Mouse (Mus musculus) heart, adult 2 months (tissue): ENCODE results near the gene Psmd12. TPM values are rescaled to one million over a fixed set of nuclear protein-coding genes. Genes with fewer than 3 reads are reported as not detected.

Source experiments
- DNase-seq, 2 experiments: peaks; one replicate each; pipeline ENCODE4 v3.0.0; 2021
- H3K27ac ChIP-seq: fragments of 200-600 bp; 2 replicates; pipeline ENCODE4 v1.8.1; 2022
- H3K27me3 ChIP-seq: fragments of 200-500 bp; 2 replicates; pipeline ENCODE4 v1.6.1; 2012; ENCODE audit warnings: mild to moderate bottlenecking, low read length, inconsistent platforms, mixed read lengths; ENCODE audit not compliant: control insufficient read depth, insufficient read depth
- H3K36me3 ChIP-seq: fragments of 200-500 bp; 2 replicates; pipeline ENCODE4 v1.6.1; 2012; ENCODE audit warnings: low read length, inconsistent platforms; ENCODE audit not compliant: control insufficient read depth, insufficient read depth
- H3K4me1 ChIP-seq: fragments of 200-500 bp; 2 replicates; pipeline ENCODE4 v1.6.1; 2011; ENCODE audit warnings: low read length; ENCODE audit not compliant: control insufficient read depth, insufficient read depth
- H3K4me3 ChIP-seq: fragments of 200-600 bp; 2 replicates; pipeline ENCODE4 v1.8.1; 2022
- H3K79me2 ChIP-seq: fragments of 200-500 bp; replicated peaks from 2 replicates; pipeline ENCODE4 v1.6.1; 2012; ENCODE audit warnings: mild to moderate bottlenecking, inconsistent platforms, low read length, moderate library complexity, mixed read lengths; ENCODE audit not compliant: control insufficient read depth, insufficient read depth
- H3K9ac ChIP-seq: fragments of 200-500 bp; 2 replicates; pipeline ENCODE4 v1.6.1; 2012; ENCODE audit warnings: low read depth, mild to moderate bottlenecking, control low read depth, inconsistent platforms, low read length, mixed read lengths
- CTCF ChIP-seq: fragments of 200-600 bp; IDR thresholded peaks from 2 replicates; pipeline ENCODE4 v1.8.1; 2022; ENCODE audit warnings: antibody characterized with exemption, mild to moderate bottlenecking, moderate library complexity
- EP300 ChIP-seq: fragments of 200-500 bp; IDR thresholded peaks from 2 replicates; pipeline ENCODE4 v1.6.1; 2011; ENCODE audit warnings: low read depth, low read length, control low read depth; ENCODE audit not compliant: insufficient read depth
- POLR2A ChIP-seq: fragments of 200-500 bp; IDR thresholded peaks from 2 replicates; pipeline ENCODE4 v1.6.1; 2011; ENCODE audit warnings: mild to moderate bottlenecking, low read depth, low read length, control low read depth; ENCODE audit not compliant: insufficient read depth
- WGBS: fragments of 180-500 bp; shearing (Covaris S2); methylation state at CpG from one replicate; pipeline ENCODE4 v1.1.7; 2018; 5-methylcytosine and 5-hydroxymethylcytosine counted together
- intact Hi-C: fragments of 180-260 bp; cut with DNase I; formaldehyde crosslinking; loops from one replicate; pipeline ENCODE4 v1.15.1; 2025
- polyA plus RNA-seq: library from polyadenylated mRNA; depleted of rRNA; stranded (reverse); fragments of >200 nt; gene quantifications from 2 replicates; pipeline ENCODE4 v1.2.3, GENCODE M21; 2012
- total RNA-seq, 2 experiments: library from RNA; stranded (reverse); gene quantifications; 2 replicates each; pipeline ENCODE4 v1.2.3; 2021

The Psmd12 gene
- total and polyA plus RNA-seq, 3 experiments = 22.6 to 92.2 (median 78.3) TPM

DNA sequence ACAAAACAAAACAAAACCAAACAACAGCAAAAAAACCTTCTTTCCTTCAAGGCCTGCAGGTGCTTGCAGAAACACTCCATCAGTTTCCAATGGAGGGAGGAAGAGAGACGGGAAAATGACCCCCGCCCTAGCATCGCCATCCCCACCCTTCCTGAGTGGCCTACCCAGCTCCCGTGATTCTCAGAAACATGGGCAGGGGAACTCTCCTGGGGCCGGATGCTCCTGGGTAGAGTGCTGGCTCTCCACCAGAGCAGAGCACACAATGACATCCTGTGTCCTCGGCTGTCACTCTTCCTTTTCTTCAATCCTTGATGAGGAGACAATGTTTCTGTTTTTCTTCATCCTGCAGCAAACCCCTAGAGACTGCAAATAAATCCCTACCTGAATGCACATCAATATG, 15.1 kb upstream of the Psmd12 start:
- Histone ChIP-seq H3K4me1 (peaks cover 10% of the 10 kb centered on the region), H3K4me3 (no peak overlapping the region), H3K27me3 (no peaks in the 10 kb centered on the region), H3K9ac (no peak overlapping the region), H3K27ac (peak overlapping the region; percentile 67), H3K79me2 (peaks cover 6% of the 10 kb centered on the region), H3K36me3 (peaks cover 1% of the 10 kb centered on the region; the same call in 1 of the 2 replicates)
- DNase-seq = peak in 1 of 2 experiments; percentile 49
- intact Hi-C loops = no loop called here
- TF ChIP-seq CTCF (no peak), EP300 (peak; percentile 40; the same call in 1 of the 2 replicates)
- 47% methylated on average over 6 of the region's 6 CpGs for WGBS

DNA sequence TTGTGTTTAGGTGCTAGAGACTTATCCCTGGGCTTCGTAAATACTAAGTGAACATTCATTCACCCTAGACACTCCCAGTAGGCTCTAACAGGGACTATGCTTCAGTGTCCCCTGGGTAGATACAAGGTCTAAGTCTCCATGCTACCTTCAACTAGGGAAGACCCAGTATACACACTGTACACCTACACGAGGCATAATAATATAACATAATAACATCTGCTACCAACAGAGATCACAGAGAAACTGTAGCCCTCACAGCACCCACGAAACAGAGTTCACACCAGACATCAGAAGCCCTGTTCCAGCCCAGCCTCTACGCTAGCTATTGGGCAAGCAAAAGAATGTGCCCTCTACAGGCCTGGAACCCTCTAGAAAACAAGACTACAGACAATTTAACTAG, 14.2 kb upstream of the Psmd12 start:
- Histone ChIP-seq H3K36me3 (peaks cover 1% of the 10 kb centered on the region; the same call in 1 of the 2 replicates), H3K9ac (no peak overlapping the region), H3K27ac (no peak overlapping the region), H3K79me2 (peaks cover 6% of the 10 kb centered on the region), H3K27me3 (no peaks in the 10 kb centered on the region), H3K4me3 (no peak overlapping the region), H3K4me1 (peaks cover 10% of the 10 kb centered on the region)
- WGBS = 69% methylated on average over 4 of the region's 4 CpGs
- DNase-seq = no peak
- no peak for TF ChIP-seq EP300
- no peak for TF ChIP-seq POLR2A
- TF ChIP-seq CTCF = no peak
- intact Hi-C loops = no loop called here

DNA sequence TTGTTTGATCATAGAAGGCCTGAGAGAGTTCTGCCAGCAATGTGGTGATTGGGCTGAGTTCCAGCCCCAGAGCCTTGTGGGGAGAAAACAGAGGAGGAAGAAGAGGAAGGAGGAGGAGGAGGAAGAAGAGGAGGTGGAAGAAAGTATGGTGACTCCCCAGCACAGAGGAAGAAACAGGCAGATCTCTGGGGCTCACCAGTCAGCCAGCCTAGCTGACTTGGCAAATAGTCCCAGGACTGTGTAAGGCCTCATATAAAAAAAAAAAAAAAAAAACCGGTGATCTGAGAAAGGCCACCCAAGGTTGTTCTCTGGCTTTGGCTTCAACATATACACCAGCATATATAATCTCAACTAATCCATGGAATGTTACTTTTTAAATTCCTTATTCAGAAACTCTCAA, 13.3 kb upstream of the Psmd12 start:
- DNase-seq = no peak
- Histone ChIP-seq H3K27me3 (no peaks in the 10 kb centered on the region), H3K9ac (no peak overlapping the region), H3K79me2 (peaks cover 6% of the 10 kb centered on the region), H3K36me3 (peaks cover 1% of the 10 kb centered on the region; the same call in 1 of the 2 replicates), H3K4me1 (peaks cover 10% of the 10 kb centered on the region), H3K27ac (peak overlapping the region; percentile 31; the same call in 1 of the 2 replicates), H3K4me3 (no peak overlapping the region)
- WGBS = 13% methylated on average over 1 of the region's 1 CpGs
- intact Hi-C loops = no loop called here
- TF ChIP-seq CTCF (no peak), EP300 (no peak), POLR2A (no peak)

DNA sequence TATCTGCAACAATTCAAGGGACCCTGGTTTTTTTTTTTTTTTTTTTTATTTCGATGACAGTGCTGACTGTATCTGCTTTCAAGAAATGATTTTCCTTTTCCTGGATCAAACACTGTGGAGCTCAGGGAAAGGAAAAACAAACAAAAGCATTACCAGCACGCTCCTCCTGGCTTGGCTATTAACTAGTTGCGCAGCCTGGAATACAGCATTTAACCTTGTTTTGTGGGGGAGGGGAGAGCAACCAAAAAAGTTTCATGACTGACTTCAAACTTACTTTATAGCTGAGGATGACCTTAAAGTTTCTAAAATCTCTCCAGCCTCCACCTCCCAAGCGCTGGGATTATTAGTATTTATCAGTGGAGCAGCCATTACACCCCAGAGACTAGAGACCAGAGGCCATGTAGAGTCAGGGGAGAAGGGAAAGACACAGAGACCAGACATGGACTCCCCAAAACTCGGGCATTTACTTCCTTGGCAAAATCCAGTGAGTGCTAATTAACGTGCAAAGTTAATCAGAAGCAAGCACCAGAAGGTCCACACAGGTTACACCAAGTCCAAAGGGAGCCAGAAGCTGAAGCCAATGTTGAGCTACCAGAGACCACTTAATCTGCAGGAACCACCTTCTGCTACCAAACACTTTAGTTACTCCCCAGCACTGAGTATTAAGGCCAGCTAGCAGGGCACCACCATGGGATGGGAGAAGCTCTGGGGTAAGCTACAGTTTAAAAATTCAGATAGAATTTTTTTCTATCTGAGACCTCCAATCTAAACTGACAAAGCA, 12.5 kb upstream of the Psmd12 start:
- WGBS = 60% methylated on average over 6 of the region's 6 CpGs
- Histone ChIP-seq H3K27me3 (no peaks in the 10 kb centered on the region), H3K4me3 (no peak overlapping the region), H3K36me3 (peaks cover 1% of the 10 kb centered on the region; the same call in 1 of the 2 replicates), H3K27ac (peak overlapping the region; percentile 33), H3K9ac (no peak overlapping the region), H3K4me1 (peaks cover 10% of the 10 kb centered on the region), H3K79me2 (peaks cover 3% of the 10 kb centered on the region)
- intact Hi-C loops = no loop called here
- TF ChIP-seq POLR2A (no peak), CTCF (no peak), EP300 (no peak)
- DNase-seq = no peak

DNA sequence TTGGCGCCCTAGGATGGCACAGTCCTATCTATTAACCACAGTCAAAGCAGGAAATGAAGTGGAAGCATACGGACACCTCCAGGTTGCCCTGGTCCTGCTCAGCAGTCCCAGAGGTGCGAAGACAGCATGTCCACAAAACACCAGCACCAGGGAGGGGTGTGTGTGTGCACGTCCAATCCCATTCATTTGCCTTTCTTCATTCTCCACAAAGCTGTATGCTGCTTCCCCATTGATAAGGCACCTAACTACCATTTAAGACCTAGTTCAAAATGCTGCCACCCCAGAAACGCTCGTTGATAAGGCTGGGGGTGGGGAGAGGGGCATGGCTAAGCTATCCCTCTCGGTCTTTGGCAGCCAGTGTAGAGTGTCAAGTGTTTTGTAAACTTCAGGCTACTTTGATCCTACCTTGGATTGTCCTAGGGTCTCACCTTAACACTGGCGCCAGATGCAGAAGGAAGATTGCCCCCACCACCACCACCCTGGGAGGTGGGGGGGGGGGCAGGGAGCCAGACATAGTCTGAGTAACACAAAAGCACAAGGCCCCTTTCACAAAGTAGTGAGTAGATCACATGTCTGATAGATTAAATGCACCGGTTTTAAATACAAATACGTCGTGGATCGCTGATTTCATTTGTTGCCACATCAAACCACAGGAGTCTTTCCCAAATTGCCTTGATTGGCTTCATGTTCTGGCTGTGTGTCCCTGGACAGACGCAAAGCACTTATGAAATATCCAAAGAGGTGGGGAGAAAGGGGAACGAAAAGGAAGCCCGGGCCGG, 10.8 kb upstream of the Psmd12 start:
- H3K36me3 ChIP-seq = 0 out of 2 replicates have a peak, but pooled peaks cover 1% of the 10 kb centered on the region
- 21% methylated on average over 16 of the region's 16 CpGs for WGBS
- DNase-seq = no peak

More for the DNA sequence above, 10.8 kb upstream of the Psmd12 start:
- H3K9ac ChIP-seq = peak overlapping the region; percentile 95
- H3K27ac ChIP-seq = peak overlapping the region; percentile 95
- peak overlapping the region; percentile 75 for H3K4me3 ChIP-seq
- no peaks in the 10 kb centered on the region for H3K27me3 ChIP-seq
- H3K4me1 ChIP-seq = peaks cover 7% of the 10 kb centered on the region
- TF ChIP-seq CTCF (no peak), POLR2A (no peak), EP300 (no peak)
- intact Hi-C loops = loop anchor here (1.0 to 2.0 kb wide), 4 partner anchors 18 to 133 kb away; no protein-coding TSS in a partner anchor
- H3K79me2 ChIP-seq = peaks cover 2% of the 10 kb centered on the region
